Mouse (Mus musculus): ENCODE measurements around the gene Sgsm2. TPM values are rescaled to one million over a fixed set of nuclear protein-coding genes. Genes with fewer than 3 reads are reported as not detected.

Gene Sgsm2
- total and polyA plus RNA-seq, 2 experiments from 2014 or later, result 2.3 to 11.7 TPM

DNA sequence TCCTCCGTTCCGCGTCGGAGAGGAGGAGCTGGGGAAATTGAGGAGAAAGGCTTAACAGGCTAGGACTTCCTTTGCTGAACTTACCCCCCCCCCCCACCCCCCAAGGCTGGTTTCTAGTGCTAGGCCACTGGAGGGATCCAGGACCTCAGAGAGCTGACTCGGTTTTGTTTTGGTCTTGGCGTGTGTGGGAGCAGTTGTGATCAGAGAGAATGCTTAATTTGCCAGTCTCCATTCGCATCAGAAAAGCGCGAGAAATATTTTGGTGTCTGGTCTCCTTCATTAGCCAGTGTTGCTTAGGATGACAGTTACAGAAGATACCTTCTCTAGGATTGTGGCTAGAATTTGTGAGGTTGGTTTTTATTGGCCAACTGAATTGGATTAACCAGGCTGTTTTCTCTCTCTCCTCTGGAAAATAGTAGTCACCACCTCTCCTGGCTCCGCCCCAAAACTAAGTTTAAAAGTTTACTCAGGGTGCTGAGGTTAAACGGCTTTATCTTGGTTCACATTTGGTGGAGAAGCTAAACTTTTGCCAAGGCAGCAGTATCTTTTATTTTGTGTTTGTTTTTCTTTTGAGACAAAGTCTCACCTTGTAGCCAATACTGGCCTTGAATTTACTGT lies 29.6 kb upstream of the Sgsm2 start:
- ATAC-seq (ENCODE audit: insufficient read depth, low read depth), result peak; percentile 14
- peak overlapping the region; percentile 90 for H3K4me3 ChIP-seq (ENCODE audit: low read depth, low read length)
- TF ChIP-seq CTCF (IDR thresholded peaks at IDR 0.05; ENCODE audit: low read depth), result no peak
- TF ChIP-seq EP300 (IDR thresholded peaks at IDR 0.05; ENCODE audit: low read depth), result no peak
- peak overlapping the region; percentile 91 for H3K9ac ChIP-seq (replicated peaks; ENCODE audit: low read depth, low read length)
- no peaks in the 10 kb centered on the region for H3K9me3 ChIP-seq (replicated peaks; ENCODE audit: control insufficient read depth, low read length)
- peaks cover 15% of the 10 kb centered on the region for H3K36me3 ChIP-seq (replicated peaks; ENCODE audit: control insufficient read depth, insufficient read depth, low read length)
- H3K27me3 ChIP-seq (ENCODE audit: control insufficient read depth, insufficient read depth, low read length), result no peaks in the 10 kb centered on the region
- 2% methylated on average over 11 of the region's 11 CpGs for WGBS
- peaks cover 7% of the 10 kb centered on the region for H3K4me1 ChIP-seq (ENCODE audit: control insufficient read depth, insufficient read depth)
- DNase-seq (ENCODE audit: low spot score), result peak; percentile 63
- H3K27ac ChIP-seq (ENCODE audit: low read depth), result peak overlapping the region; percentile 91
- H3K4me2 ChIP-seq (ENCODE audit: low read depth, low read length), result peak overlapping the region; percentile 72

- under 1% methylated on average over 66 of the region's 88 CpGs for WGBS
- H3K27me3 ChIP-seq (ENCODE audit: control insufficient read depth, insufficient read depth, low read length), result no peaks in the 10 kb centered on the region
- H3K36me3 ChIP-seq (replicated peaks; ENCODE audit: control insufficient read depth, insufficient read depth, low read length), result peaks cover 13% of the 10 kb centered on the region
- H3K9me3 ChIP-seq (replicated peaks; ENCODE audit: control insufficient read depth, low read length), result no peaks in the 10 kb centered on the region
- peak within 1 kb of the TSS; percentile 72 for H3K4me2 ChIP-seq (ENCODE audit: low read depth, low read length)
- H3K27ac ChIP-seq (ENCODE audit: low read depth), result peak within 1 kb of the TSS; percentile 91
- H3K4me1 ChIP-seq (ENCODE audit: control insufficient read depth, insufficient read depth), result peaks cover 7% of the 10 kb centered on the region
- DNase-seq (ENCODE audit: low spot score) (peak; percentile 96), ATAC-seq (ENCODE audit: insufficient read depth, low read depth) (peak; percentile 93)
- H3K4me3 ChIP-seq (ENCODE audit: low read depth, low read length), result peak within 1 kb of the TSS; percentile 90
- peak within 1 kb of the TSS; percentile 91 for H3K9ac ChIP-seq (replicated peaks; ENCODE audit: low read depth, low read length)
- TF ChIP-seq CTCF (IDR thresholded peaks at IDR 0.05; ENCODE audit: low read depth) (peak; percentile 1; the same call in 1 of the 2 replicates), EP300 (IDR thresholded peaks at IDR 0.05; ENCODE audit: low read depth) (0 out of 2 replicates have a peak, but pooled peaks have one; percentile 55)
Measured at GRCm38 (mm10) chr11:74925577-74926387, 28.9 kb upstream of the Sgsm2 start, which contains the start of the genes Smg6 and Srr. Smg6 (plus strand) TSS chr11:74925823. Srr (minus strand) TSS chr11:74925948.

DNA sequence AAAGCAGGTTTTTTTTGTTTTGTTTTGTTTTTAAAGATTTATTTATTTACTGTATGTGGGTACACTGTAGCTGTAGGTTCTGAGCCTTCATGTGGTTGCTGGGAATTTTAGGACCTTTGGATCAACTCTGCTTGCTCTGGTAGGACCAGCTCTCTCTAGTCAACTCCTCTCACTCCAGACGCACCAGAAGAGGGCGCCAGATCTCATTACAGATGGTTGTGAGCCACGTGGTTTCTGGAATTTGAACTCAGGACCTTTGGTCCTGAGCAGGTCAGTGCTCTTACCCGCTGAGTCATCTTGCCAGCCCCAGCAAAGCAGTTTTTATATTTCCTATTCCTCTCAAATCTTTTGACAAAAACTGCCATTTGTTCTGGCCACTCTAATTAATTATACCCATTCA lies 27.3 kb upstream of the Sgsm2 start:
- Histone ChIP-seq H3K4me1 (ENCODE audit: control insufficient read depth, insufficient read depth) (peaks cover 7% of the 10 kb centered on the region), H3K27me3 (ENCODE audit: control insufficient read depth, insufficient read depth, low read length) (no peaks in the 10 kb centered on the region), H3K9ac (replicated peaks; ENCODE audit: low read depth, low read length) (no peak overlapping the region), H3K4me3 (ENCODE audit: low read depth, low read length) (no peak overlapping the region), H3K36me3 (replicated peaks; ENCODE audit: control insufficient read depth, insufficient read depth, low read length) (peaks cover 4% of the 10 kb centered on the region; the same call in 1 of the 2 replicates), H3K27ac (ENCODE audit: low read depth) (no peak overlapping the region), H3K4me2 (ENCODE audit: low read depth, low read length) (no peak overlapping the region), H3K9me3 (replicated peaks; ENCODE audit: control insufficient read depth, low read length) (no peaks in the 10 kb centered on the region)
- DNase-seq (ENCODE audit: low spot score) (no peak), ATAC-seq (ENCODE audit: insufficient read depth, low read depth) (no peak)
- TF ChIP-seq CTCF (IDR thresholded peaks at IDR 0.05; ENCODE audit: low read depth), result peak; percentile 29; the same call in 1 of the 2 replicates
- TF ChIP-seq EP300 (IDR thresholded peaks at IDR 0.05; ENCODE audit: low read depth), result no peak
- 58% methylated on average over 4 of the region's 4 CpGs for WGBS

DNA sequence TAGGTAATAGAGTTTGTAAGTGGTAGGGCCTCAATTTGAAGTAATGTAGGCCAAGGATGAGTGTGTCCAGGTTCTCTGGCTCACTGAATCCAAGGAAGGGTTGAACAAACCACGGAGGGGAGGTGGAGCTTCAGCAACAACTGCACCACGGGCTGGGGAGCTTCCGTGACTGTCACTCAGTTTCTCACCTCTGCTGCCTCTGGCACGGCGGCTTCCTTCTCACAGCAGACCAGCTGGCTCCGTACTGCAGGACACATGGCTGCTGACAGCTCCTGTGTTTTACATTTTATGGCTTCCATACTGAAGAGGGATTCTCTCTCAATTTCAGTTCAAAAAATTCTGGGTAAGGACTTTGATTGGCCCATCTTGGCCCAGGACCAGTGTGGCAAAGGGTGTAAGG lies 22.4 kb upstream of the Sgsm2 start:
- Histone ChIP-seq H3K4me2 (ENCODE audit: low read depth, low read length) (no peak overlapping the region), H3K27me3 (ENCODE audit: control insufficient read depth, insufficient read depth, low read length) (no peaks in the 10 kb centered on the region), H3K4me1 (ENCODE audit: control insufficient read depth, insufficient read depth) (peaks cover 6% of the 10 kb centered on the region; the same call in 1 of the 2 replicates), H3K9ac (replicated peaks; ENCODE audit: low read depth, low read length) (no peak overlapping the region), H3K27ac (ENCODE audit: low read depth) (no peak overlapping the region), H3K36me3 (replicated peaks; ENCODE audit: control insufficient read depth, insufficient read depth, low read length) (peaks cover 21% of the 10 kb centered on the region), H3K9me3 (replicated peaks; ENCODE audit: control insufficient read depth, low read length) (no peaks in the 10 kb centered on the region), H3K4me3 (ENCODE audit: low read depth, low read length) (no peak overlapping the region)
- TF ChIP-seq EP300 (IDR thresholded peaks at IDR 0.05; ENCODE audit: low read depth) (no peak), CTCF (IDR thresholded peaks at IDR 0.05; ENCODE audit: low read depth) (no peak)
- 73% methylated on average over 6 of the region's 6 CpGs for WGBS
- ATAC-seq (ENCODE audit: insufficient read depth, low read depth) (no peak), DNase-seq (ENCODE audit: low spot score) (no peak)

- H3K9me3 ChIP-seq (replicated peaks; ENCODE audit: control insufficient read depth, low read length), result no peaks in the 10 kb centered on the region
Measured at GRCm38 (mm10) chr11:74912492-74912891, 15.6 kb upstream of the Sgsm2 start.

More at GRCm38 (mm10) chr11:74912492-74912891, 15.6 kb upstream of the Sgsm2 start:
- peaks cover 6% of the 10 kb centered on the region; the same call in 1 of the 2 replicates for H3K4me1 ChIP-seq (ENCODE audit: control insufficient read depth, insufficient read depth)
- H3K27ac ChIP-seq (ENCODE audit: low read depth), result no peak overlapping the region
- no peaks in the 10 kb centered on the region for H3K27me3 ChIP-seq (ENCODE audit: control insufficient read depth, insufficient read depth, low read length)
- DNase-seq (ENCODE audit: low spot score) (no peak), ATAC-seq (ENCODE audit: insufficient read depth, low read depth) (no peak)
- no peak overlapping the region for H3K9ac ChIP-seq (replicated peaks; ENCODE audit: low read depth, low read length)
- H3K36me3 ChIP-seq (replicated peaks; ENCODE audit: control insufficient read depth, insufficient read depth, low read length), result peaks cover 20% of the 10 kb centered on the region
- no peak overlapping the region for H3K4me2 ChIP-seq (ENCODE audit: low read depth, low read length)
- no peak overlapping the region for H3K4me3 ChIP-seq (ENCODE audit: low read depth, low read length)
- WGBS, result 88% methylated on average over 3 of the region's 3 CpGs
- TF ChIP-seq CTCF (IDR thresholded peaks at IDR 0.05; ENCODE audit: low read depth) (no peak), EP300 (IDR thresholded peaks at IDR 0.05; ENCODE audit: low read depth) (no peak)

Measured in heart, postnatal 0 days (tissue).